Mouse (Mus musculus): Measurements from ENCODE around the gene Mxd4. TPM values are rescaled to one million over a fixed set of nuclear protein-coding genes. Genes with fewer than 3 reads are reported as not detected.

Gene Mxd4
- polyA plus RNA-seq, 1 experiment from 2014 or later: 25.7 TPM

DNA sequence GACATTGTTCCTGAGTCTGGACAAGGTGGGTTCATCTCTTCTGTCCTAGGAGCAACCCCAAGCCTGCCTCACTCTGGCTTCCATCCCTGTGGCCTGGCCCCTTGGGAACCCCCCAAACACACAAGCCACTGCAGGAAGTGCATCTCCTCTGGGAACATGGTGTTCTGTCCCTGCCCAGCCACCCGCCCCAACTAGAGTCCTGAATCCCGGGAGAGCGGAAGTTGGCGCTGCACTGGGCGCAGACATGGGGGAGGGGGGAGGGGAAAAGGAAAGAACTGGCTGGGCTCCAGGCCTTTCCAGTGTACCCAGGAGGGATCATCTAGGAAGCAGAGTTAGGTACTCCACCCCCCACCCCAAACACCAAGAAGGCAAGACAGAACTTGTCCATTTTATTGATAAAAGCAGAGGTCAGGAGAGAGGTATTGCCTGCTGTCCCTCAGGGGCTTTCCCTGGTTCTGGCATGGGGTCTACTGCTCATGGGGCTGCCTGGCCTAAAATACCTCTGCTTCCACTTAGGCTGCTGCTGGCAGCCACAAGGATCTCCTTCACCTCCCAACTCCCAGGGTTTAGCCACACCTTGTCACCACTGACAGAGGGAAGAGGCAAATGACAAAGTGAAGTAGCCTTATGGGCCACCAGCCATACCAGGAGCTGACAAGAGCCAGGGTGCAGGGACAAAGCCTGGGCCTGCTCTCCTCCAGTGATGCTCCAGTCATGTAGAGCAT, 4.2 kb downstream of the Mxd4 start:
- Histone ChIP-seq H3K4me3 (replicated peaks) (no peak overlapping the region), H3K27me3 (replicated peaks) (no peaks in the 10 kb centered on the region), H3K36me3 (peaks cover 43% of the 10 kb centered on the region), H3K9ac (replicated peaks) (no peak overlapping the region), H3K9me3 (replicated peaks) (no peaks in the 10 kb centered on the region), H3K4me1 (peaks cover 51% of the 10 kb centered on the region), H3K27ac (replicated peaks) (no peak overlapping the region), H3K4me2 (no peak overlapping the region)
- ATAC-seq (ENCODE audit: low FRiP score): no peak
- 60% methylated on average over 5 of the region's 5 CpGs for WGBS

- no peak overlapping the region for H3K9ac ChIP-seq (replicated peaks)
- ATAC-seq (ENCODE audit: low FRiP score): no peak
- WGBS: 79% methylated on average over 3 of the region's 3 CpGs
Measured at GRCm38 (mm10) chr5:34182486-34182885, 5.0 kb downstream of the Mxd4 start.

DNA sequence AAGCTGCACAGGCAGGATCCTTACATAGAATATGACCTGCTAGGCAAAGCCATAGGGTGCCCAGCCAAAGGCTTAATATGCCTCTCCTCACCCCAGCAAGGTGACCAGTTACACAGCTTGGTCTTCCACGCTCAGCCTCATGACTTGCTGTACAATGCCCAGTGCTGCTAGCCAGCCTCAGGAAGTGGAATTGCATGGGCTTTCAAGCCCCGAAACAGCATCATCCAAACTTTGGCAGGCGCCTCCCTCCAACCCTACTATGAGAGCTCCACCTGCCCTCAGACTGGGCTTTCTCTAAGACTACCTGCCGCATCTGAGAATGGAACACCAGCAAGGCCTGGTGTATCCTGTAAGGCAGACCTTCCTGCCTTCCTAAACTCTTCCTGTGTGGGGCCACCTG, 9.7 kb downstream of the Mxd4 start:
- Histone ChIP-seq H3K4me2 (no peak overlapping the region), H3K9ac (replicated peaks) (no peak overlapping the region), H3K9me3 (replicated peaks) (no peaks in the 10 kb centered on the region), H3K4me1 (peaks cover 8% of the 10 kb centered on the region), H3K27ac (replicated peaks) (no peak overlapping the region), H3K36me3 (peaks cover 89% of the 10 kb centered on the region), H3K4me3 (replicated peaks) (no peak overlapping the region), H3K27me3 (replicated peaks) (no peaks in the 10 kb centered on the region)
- WGBS: 95% methylated on average over 4 of the region's 4 CpGs
- no peak for ATAC-seq (ENCODE audit: low FRiP score)

More at GRCm38 (mm10) chr5:34182486-34182885, 5.0 kb downstream of the Mxd4 start:
- H3K27ac ChIP-seq (replicated peaks): no peak overlapping the region
- H3K4me3 ChIP-seq (replicated peaks): no peak overlapping the region
- H3K9me3 ChIP-seq (replicated peaks): no peaks in the 10 kb centered on the region
- H3K27me3 ChIP-seq (replicated peaks): no peaks in the 10 kb centered on the region
- H3K4me2 ChIP-seq: no peak overlapping the region
- peaks cover 50% of the 10 kb centered on the region for H3K36me3 ChIP-seq
- H3K4me1 ChIP-seq: peaks cover 49% of the 10 kb centered on the region

DNA sequence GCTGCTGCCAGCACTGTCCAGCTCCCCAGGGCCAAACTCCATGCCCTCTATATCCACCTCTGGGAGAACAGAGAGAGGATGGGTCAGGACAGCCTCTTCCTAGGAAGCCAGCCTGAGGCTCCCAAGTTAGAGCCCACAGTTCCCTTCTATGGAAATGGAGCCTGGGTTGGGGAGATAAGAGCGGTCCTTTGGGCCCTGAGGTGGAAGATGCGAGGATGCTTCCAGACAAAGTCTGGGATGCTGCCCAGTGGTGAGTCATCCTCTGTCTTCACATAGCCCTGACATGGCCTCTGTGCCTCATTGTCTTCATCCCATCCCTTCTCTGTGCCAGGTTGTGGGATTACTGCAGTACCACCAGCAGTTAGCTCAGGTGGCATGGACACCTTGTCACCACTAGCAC, 10.4 kb downstream of the Mxd4 start:
- H3K9ac ChIP-seq (replicated peaks): no peak overlapping the region
- H3K4me3 ChIP-seq (replicated peaks): no peak overlapping the region
- no peaks in the 10 kb centered on the region for H3K27me3 ChIP-seq (replicated peaks)
- H3K4me1 ChIP-seq: peaks cover under 1% of the 10 kb centered on the region; the same call in 1 of the 2 replicates
- H3K4me2 ChIP-seq: no peak overlapping the region
- H3K27ac ChIP-seq (replicated peaks): no peak overlapping the region
- no peaks in the 10 kb centered on the region for H3K9me3 ChIP-seq (replicated peaks)
- WGBS: 93% methylated on average over 2 of the region's 2 CpGs
- peaks cover 86% of the 10 kb centered on the region for H3K36me3 ChIP-seq
- ATAC-seq (ENCODE audit: low FRiP score): no peak

GRCm38 (mm10) chr5:34176691-34177090, 10.8 kb downstream of the Mxd4 start:
- H3K4me2 ChIP-seq: no peak overlapping the region
- peaks cover 82% of the 10 kb centered on the region for H3K36me3 ChIP-seq
- H3K9me3 ChIP-seq (replicated peaks): no peaks in the 10 kb centered on the region
- no peak overlapping the region for H3K27ac ChIP-seq (replicated peaks)
- 79% methylated on average over 10 of the region's 10 CpGs for WGBS
- H3K9ac ChIP-seq (replicated peaks): no peak overlapping the region
- H3K4me3 ChIP-seq (replicated peaks): no peak overlapping the region
- no peaks in the 10 kb centered on the region for H3K27me3 ChIP-seq (replicated peaks)
- ATAC-seq (ENCODE audit: low FRiP score): no peak
- H3K4me1 ChIP-seq: no peaks in the 10 kb centered on the region

- H3K4me3 ChIP-seq (replicated peaks): no peak overlapping the region
- peaks cover 70% of the 10 kb centered on the region for H3K36me3 ChIP-seq
- no peak for ATAC-seq (ENCODE audit: low FRiP score)
- no peaks in the 10 kb centered on the region for H3K9me3 ChIP-seq (replicated peaks)
- no peak overlapping the region for H3K27ac ChIP-seq (replicated peaks)
- no peak overlapping the region for H3K4me2 ChIP-seq
- H3K27me3 ChIP-seq (replicated peaks): no peaks in the 10 kb centered on the region
- no peak overlapping the region for H3K9ac ChIP-seq (replicated peaks)
- WGBS: 13% methylated on average over 5 of the region's 5 CpGs
- no peaks in the 10 kb centered on the region; the same call in 1 of the 2 replicates for H3K4me1 ChIP-seq
Measured at GRCm38 (mm10) chr5:34175403-34175694, 12.2 kb downstream of the Mxd4 start.

DNA sequence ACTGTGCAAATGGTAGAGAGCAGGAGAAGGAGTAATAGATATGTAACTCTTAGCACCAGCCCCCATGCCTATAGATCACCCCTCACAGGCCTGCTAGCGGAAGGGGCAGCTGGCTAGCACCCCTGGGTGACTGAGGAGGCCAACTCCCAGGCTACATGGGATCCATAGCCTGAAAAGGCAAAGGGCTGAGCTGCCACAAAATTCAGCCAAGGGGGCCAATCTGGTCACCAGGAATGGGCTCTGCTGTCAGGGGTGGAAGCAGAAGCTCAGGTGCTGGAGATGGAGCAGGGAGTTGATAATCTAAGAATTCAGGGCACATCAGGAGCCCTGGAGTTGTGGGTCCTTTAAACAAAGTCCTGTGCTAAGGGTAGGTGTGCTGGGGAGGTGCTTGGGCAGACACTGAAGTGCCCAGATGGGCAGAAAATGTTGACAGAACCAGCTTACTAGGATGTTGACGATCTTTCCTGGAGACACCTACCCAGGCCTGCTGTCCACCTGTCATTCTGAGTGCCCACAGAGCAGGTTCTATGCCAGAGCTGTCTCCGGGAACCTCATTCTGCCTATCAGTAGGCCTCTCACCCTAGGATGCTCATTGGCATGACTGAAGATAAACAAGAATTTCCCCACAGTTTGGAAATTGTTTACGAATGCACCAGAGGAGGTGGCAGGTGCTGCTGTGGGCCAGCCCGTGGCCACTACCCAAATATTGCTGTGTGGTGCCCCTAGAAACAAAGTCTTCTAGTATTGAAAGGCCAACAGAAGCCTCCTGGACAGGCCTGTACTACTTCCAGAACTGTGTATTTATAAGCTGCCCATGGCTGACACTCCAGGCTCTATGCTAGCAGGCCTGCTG, 12.7 kb downstream of the Mxd4 start:
- Histone ChIP-seq H3K4me3 (replicated peaks) (no peak overlapping the region), H3K27me3 (replicated peaks) (no peaks in the 10 kb centered on the region), H3K27ac (replicated peaks) (no peak overlapping the region), H3K4me1 (peaks cover 3% of the 10 kb centered on the region), H3K4me2 (no peak overlapping the region), H3K9me3 (replicated peaks) (no peaks in the 10 kb centered on the region), H3K9ac (replicated peaks) (no peak overlapping the region), H3K36me3 (peaks cover 65% of the 10 kb centered on the region)
- WGBS: 68% methylated on average over 5 of the region's 5 CpGs
- no peak for ATAC-seq (ENCODE audit: low FRiP score)

DNA sequence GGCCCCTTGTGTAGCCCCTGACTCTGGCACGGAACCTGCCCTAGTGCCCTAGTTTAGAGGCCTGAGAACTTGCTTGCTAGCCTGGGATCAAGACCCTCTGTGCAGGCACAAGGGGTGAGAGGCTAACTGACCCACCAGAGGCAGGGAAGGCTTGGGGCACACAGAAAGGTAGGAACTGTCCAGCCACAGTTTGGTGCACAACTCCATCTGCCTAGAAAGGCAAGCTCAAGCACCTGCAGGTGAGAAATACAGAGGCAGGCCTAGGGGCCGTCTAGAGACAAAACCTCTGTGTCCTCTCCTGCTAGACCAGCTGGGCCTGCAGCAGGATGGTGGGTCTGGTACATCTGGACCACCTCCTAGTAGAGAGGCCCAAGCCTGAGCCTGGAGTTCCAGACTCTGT, 13.5 kb downstream of the Mxd4 start:
- Histone ChIP-seq H3K4me2 (no peak overlapping the region), H3K27me3 (replicated peaks) (no peaks in the 10 kb centered on the region), H3K9ac (replicated peaks) (no peak overlapping the region), H3K36me3 (peaks cover 60% of the 10 kb centered on the region), H3K27ac (replicated peaks) (no peak overlapping the region), H3K4me3 (replicated peaks) (no peak overlapping the region), H3K4me1 (peaks cover 6% of the 10 kb centered on the region), H3K9me3 (replicated peaks) (no peaks in the 10 kb centered on the region)
- ATAC-seq (ENCODE audit: low FRiP score): no peak
- WGBS: 87% methylated on average over 2 of the region's 2 CpGs

GRCm38 (mm10) chr5:34170726-34171125, 16.8 kb downstream of the Mxd4 start:
- H3K4me3 ChIP-seq (replicated peaks): no peak overlapping the region
- no peaks in the 10 kb centered on the region for H3K9me3 ChIP-seq (replicated peaks)
- peaks cover 31% of the 10 kb centered on the region for H3K36me3 ChIP-seq
- 75% methylated on average over 4 of the region's 4 CpGs for WGBS
- no peak for ATAC-seq (ENCODE audit: low FRiP score)
- H3K4me2 ChIP-seq: no peak overlapping the region
- H3K4me1 ChIP-seq: peaks cover 12% of the 10 kb centered on the region
- H3K27me3 ChIP-seq (replicated peaks): no peaks in the 10 kb centered on the region
- no peak overlapping the region for H3K9ac ChIP-seq (replicated peaks)
- no peak overlapping the region; the same call in 1 of the 2 replicates for H3K27ac ChIP-seq (replicated peaks)

GRCm38 (mm10) chr5:34169954-34170353, 17.6 kb downstream of the Mxd4 start:
- Histone ChIP-seq H3K9me3 (replicated peaks) (no peaks in the 10 kb centered on the region), H3K9ac (replicated peaks) (peak overlapping the region; percentile 57), H3K36me3 (peaks cover 24% of the 10 kb centered on the region), H3K4me3 (replicated peaks) (peak overlapping the region; percentile 88), H3K27ac (replicated peaks) (peak overlapping the region; percentile 88), H3K4me2 (peak overlapping the region; percentile 66), H3K27me3 (replicated peaks) (no peaks in the 10 kb centered on the region), H3K4me1 (peaks cover 13% of the 10 kb centered on the region)
- ATAC-seq (ENCODE audit: low FRiP score): no peak
- WGBS: 83% methylated on average over 3 of the region's 3 CpGs

DNA sequence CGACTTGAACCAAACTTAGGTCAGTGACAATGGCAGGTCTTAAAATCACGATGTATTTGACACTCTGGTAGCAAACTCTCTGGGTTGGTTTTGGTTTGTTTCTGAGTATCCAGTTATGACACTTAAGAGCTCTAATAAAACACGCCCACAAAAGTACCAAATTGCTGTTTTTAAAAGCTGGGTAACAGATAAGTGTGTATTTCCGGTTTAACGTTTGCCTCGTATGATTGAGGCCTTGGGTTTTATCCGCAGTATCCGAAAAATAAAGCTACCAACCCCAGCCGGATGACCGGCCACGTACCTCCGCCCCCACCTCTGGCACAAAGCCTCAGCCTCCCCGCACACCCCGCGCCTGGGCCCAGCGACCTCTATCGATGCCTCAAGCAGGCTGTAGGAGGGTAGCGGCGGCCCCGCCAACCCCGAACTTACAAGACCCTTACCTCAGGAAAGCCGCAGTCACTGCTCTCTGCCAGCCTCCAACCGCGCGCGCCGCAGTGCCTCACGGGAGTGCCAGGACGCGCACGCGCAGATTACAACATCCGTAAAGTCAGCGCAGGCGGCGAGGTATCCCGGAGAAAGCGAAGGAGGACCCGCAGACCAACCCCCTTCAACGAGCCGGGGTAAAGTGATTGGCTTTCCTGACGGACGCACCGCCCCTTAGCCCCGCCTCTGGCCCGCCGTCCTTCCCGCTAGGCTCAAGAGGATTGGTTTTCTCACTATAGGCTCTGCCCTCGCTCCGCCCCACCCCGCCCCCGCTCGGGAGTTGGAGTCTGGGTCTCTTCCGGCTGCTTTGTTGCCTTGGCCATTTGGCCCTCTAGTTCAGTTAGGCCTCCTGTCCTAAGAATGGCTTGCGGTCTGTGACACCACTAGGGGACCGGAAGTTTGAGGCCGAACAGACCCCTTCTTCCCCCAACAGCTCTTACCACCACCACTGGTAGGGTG, 18.3 kb downstream of the Mxd4 start, which contains the start of the genes Poln and Haus3:
Gene Poln, minus strand, starts transcription at position 499 of the 942 bp plus-strand sequence.
Gene Haus3, minus strand, starts transcription at position 578 of the 942 bp plus-strand sequence.
- peak within 1 kb of the TSS; percentile 88 for H3K4me3 ChIP-seq (replicated peaks)
- peak; percentile 100 for ATAC-seq (ENCODE audit: low FRiP score)
- peak within 1 kb of the TSS; percentile 66 for H3K4me2 ChIP-seq
- H3K27me3 ChIP-seq (replicated peaks): no peaks in the 10 kb centered on the region
- peaks cover 18% of the 10 kb centered on the region for H3K36me3 ChIP-seq
- peak within 1 kb of the TSS; percentile 87 for H3K9ac ChIP-seq (replicated peaks)
- peaks cover 20% of the 10 kb centered on the region for H3K4me1 ChIP-seq
- under 1% methylated on average over 57 of the region's 57 CpGs for WGBS
- no peaks in the 10 kb centered on the region for H3K9me3 ChIP-seq (replicated peaks)
- peak within 1 kb of the TSS; percentile 88 for H3K27ac ChIP-seq (replicated peaks)

All from neural tube, embryonic 15.5 days (tissue).